Mouse (Mus musculus) midbrain, embryonic 11.5 days (tissue): ENCODE data around the gene Fpgs. TPM values are rescaled to one million over a fixed set of nuclear protein-coding genes. Genes with fewer than 3 reads are reported as not detected.
A peak's percentile ranks its signal among the peaks of the same experiment; 100 is the strongest.

Experiments
- ATAC-seq: fragments of 200-750 bp; cut with Nextera tagmentation; 2 replicates; pipeline ENCODE4 v1.8.0; 2017; ENCODE audit warnings: moderate TSS enrichment, moderate library complexity; ENCODE audit not compliant: low FRiP score
- DNase-seq: peaks from one replicate; pipeline ENCODE4 v3.0.0; 2015; ENCODE audit warnings: low spot score; ENCODE audit errors: missing footprints
- H3K27ac ChIP-seq: fragments of 300-500 bp; sonication (generic); 2 replicates; pipeline ENCODE4 v1.5.1; 2014; ENCODE audit warnings: low read depth, low read length
- H3K27me3 ChIP-seq: fragments of 300-500 bp; sonication (generic); 2 replicates; pipeline ENCODE4 v1.6.1; 2014; ENCODE audit warnings: mild to moderate bottlenecking, low read length, moderate library complexity, mixed read lengths; ENCODE audit not compliant: control insufficient read depth, insufficient read depth
- H3K36me3 ChIP-seq: fragments of 300-500 bp; sonication (generic); 2 replicates; pipeline ENCODE4 v1.6.1; 2014; ENCODE audit warnings: mild to moderate bottlenecking, low read length, moderate library complexity, mixed read lengths; ENCODE audit not compliant: control insufficient read depth, insufficient read depth
- H3K4me1 ChIP-seq: fragments of 300-500 bp; sonication (generic); 2 replicates; pipeline ENCODE4 v1.6.1; 2014; ENCODE audit warnings: low read length; ENCODE audit not compliant: control insufficient read depth, insufficient read depth
- H3K4me2 ChIP-seq: fragments of 300-500 bp; sonication (generic); 2 replicates; pipeline ENCODE4 v1.6.1; 2014; ENCODE audit warnings: mild to moderate bottlenecking, moderate library complexity
- H3K4me3 ChIP-seq: fragments of 300-500 bp; sonication (generic); 2 replicates; pipeline ENCODE4 v1.5.1; 2014; ENCODE audit warnings: low read depth, low read length
- H3K9ac ChIP-seq: fragments of 300-500 bp; sonication (generic); 2 replicates; pipeline ENCODE4 v1.6.1; 2014; ENCODE audit warnings: low read length
- H3K9me3 ChIP-seq: fragments of 300-500 bp; sonication (generic); 2 replicates; pipeline ENCODE4 v1.6.1; 2016; ENCODE audit warnings: low read length; ENCODE audit not compliant: control insufficient read depth
- WGBS: fragments of 180-500 bp; shearing (Covaris S2); extraction: QIAGEN DNeasy Blood & Tissue Kit; methylation state at CpG from one replicate; pipeline ENCODE4 v1.1.7; 2014; 5-methylcytosine and 5-hydroxymethylcytosine counted together
- polyA plus RNA-seq: library from polyadenylated mRNA; unstranded; fragments of >200 nt; fragmentation: Nextera tagmentation; extraction: Ambion mirVana; gene quantifications from 2 replicates; pipeline ENCODE4 v1.2.1, GENCODE M21; 2014

The Fpgs gene
- polyA plus RNA-seq, 1 experiment from 2014 or later, result 13.9 TPM

- Histone ChIP-seq H3K4me1 (peaks cover 16% of the 10 kb centered on the region), H3K27me3 (no peaks in the 10 kb centered on the region), H3K4me2 (no peak overlapping the region), H3K9me3 (no peaks in the 10 kb centered on the region), H3K27ac (no peak overlapping the region), H3K4me3 (no peak overlapping the region), H3K9ac (no peak overlapping the region), H3K36me3 (peaks cover 27% of the 10 kb centered on the region)
- WGBS, result 91% methylated on average over 5 of the region's 5 CpGs
- ATAC-seq (no peak), DNase-seq (no peak)
Measured at GRCm38 (mm10) chr2:32710425-32710824, 6.5 kb upstream of the Fpgs start.

DNA sequence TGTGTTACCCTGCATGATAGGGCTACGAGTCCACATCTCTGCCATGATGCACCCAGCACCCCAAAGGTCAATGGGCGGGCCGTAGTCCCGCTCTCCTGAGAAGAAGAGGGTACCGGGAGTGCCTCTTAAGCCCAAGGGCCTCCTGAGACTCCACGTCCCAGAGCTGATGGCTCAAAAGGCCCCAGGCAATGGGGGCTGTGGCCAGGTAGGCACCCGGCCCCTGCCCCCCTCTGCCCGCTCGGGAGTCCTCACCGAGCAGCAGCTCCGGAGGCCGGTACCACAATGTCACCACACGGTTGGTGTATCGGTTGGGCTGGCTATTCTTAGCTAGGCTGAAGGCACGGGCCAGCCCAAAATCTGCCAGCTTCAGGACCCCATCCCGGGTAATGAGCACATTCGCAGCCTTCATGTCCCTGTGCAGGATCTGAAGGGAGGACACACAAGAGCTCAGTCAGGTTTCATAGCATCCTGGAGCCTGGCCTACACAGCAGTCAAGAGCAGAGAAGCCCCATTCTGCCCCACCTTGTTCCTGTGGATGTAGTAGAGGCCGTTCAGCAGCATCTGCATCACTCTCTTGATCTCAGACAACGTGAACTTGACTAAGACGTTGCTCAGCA lies 5.7 kb upstream of the Fpgs start:
- Histone ChIP-seq H3K4me2 (no peak overlapping the region), H3K27me3 (no peaks in the 10 kb centered on the region), H3K9ac (no peak overlapping the region), H3K9me3 (no peaks in the 10 kb centered on the region), H3K27ac (no peak overlapping the region), H3K4me3 (no peak overlapping the region), H3K36me3 (peaks cover 27% of the 10 kb centered on the region), H3K4me1 (peaks cover 16% of the 10 kb centered on the region)
- WGBS, result 95% methylated on average over 20 of the region's 20 CpGs
- no peak for ATAC-seq
- DNase-seq, result no peak

- H3K4me2 ChIP-seq, result no peak overlapping the region
- WGBS, result 53% methylated on average over 3 of the region's 3 CpGs
Measured at GRCm38 (mm10) chr2:32708643-32709042, 4.7 kb upstream of the Fpgs start.

GRCm38 (mm10) chr2:32706971-32707370 lies 3.0 kb upstream of the Fpgs start:
- WGBS, result 94% methylated on average over 6 of the region's 6 CpGs
- H3K4me3 ChIP-seq, result no peak overlapping the region
- ATAC-seq, result no peak
- peaks cover 29% of the 10 kb centered on the region for H3K36me3 ChIP-seq
- H3K9me3 ChIP-seq, result no peaks in the 10 kb centered on the region
- no peaks in the 10 kb centered on the region for H3K27me3 ChIP-seq
- no peak overlapping the region for H3K9ac ChIP-seq
- no peak overlapping the region for H3K4me2 ChIP-seq
- H3K4me1 ChIP-seq, result peaks cover 8% of the 10 kb centered on the region
- no peak for DNase-seq
- H3K27ac ChIP-seq, result no peak overlapping the region

More at GRCm38 (mm10) chr2:32708643-32709042, 4.7 kb upstream of the Fpgs start:
- no peaks in the 10 kb centered on the region for H3K9me3 ChIP-seq
- peaks cover 29% of the 10 kb centered on the region for H3K36me3 ChIP-seq
- no peak for ATAC-seq
- no peaks in the 10 kb centered on the region for H3K27me3 ChIP-seq
- no peak overlapping the region for H3K9ac ChIP-seq
- peak; percentile 93 for DNase-seq
- H3K4me1 ChIP-seq, result peaks cover 10% of the 10 kb centered on the region
- no peak overlapping the region for H3K27ac ChIP-seq
- no peak overlapping the region for H3K4me3 ChIP-seq

- 95% methylated on average over 7 of the region's 7 CpGs for WGBS
- Histone ChIP-seq H3K4me3 (no peak overlapping the region), H3K36me3 (peaks cover 28% of the 10 kb centered on the region), H3K27me3 (no peaks in the 10 kb centered on the region), H3K9me3 (no peaks in the 10 kb centered on the region), H3K9ac (no peak overlapping the region), H3K27ac (no peak overlapping the region), H3K4me2 (no peak overlapping the region), H3K4me1 (no peaks in the 10 kb centered on the region)
- ATAC-seq, result no peak
- no peak for DNase-seq
Measured at GRCm38 (mm10) chr2:32705018-32705417, 1.1 kb upstream of the Fpgs start.

- Histone ChIP-seq H3K27me3 (no peaks in the 10 kb centered on the region), H3K27ac (no peak overlapping the region), H3K4me1 (no peaks in the 10 kb centered on the region), H3K4me3 (no peak overlapping the region), H3K9ac (no peak overlapping the region), H3K36me3 (peaks cover 16% of the 10 kb centered on the region; the same call in 1 of the 2 replicates), H3K4me2 (no peak overlapping the region), H3K9me3 (no peaks in the 10 kb centered on the region)
- ATAC-seq (no peak), DNase-seq (no peak)
- WGBS, result 94% methylated on average over 8 of the region's 8 CpGs
Measured at GRCm38 (mm10) chr2:32703046-32703445, 899 bp downstream of the Fpgs start.

DNA sequence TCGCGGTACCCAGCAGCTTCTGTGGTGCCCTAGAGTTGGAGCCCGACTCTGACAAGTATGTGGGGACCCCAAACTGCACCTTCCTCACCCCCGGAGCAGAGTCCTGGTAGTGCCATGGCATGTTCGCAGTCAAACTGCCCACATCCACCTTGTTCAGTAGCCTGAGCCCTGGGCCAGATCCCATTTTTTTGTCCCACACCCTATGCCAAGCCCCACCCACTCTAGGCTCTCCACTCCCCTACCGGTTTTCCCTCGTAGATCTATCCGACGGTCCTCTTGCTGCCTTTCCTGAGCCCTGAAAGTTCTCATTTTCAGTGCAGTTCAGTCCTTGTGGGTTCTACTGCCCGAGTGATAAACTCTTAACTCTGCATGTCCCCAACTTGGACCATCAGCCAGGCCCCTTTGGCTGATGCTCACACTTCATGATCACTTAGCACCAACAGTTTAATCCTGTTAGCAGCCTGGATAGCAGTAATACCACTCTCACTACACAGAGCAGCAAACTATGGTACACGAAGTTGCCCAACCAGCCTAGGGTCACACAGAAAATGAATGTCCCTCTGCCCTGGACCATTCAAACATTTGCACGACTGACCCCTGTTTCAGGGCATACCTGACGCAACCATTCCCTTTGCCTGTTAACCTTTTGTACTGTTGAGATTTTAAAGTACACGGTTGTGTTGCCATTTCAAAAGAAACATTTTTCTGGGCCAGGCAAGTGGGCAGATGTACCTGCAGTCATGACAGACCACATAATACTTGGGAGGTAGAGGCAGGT lies 2.8 kb downstream of the Fpgs start:
- H3K4me1 ChIP-seq, result no peaks in the 10 kb centered on the region
- WGBS, result 88% methylated on average over 14 of the region's 14 CpGs
- no peak overlapping the region for H3K9ac ChIP-seq
- no peak for ATAC-seq
- no peaks in the 10 kb centered on the region for H3K9me3 ChIP-seq
- H3K4me2 ChIP-seq, result no peak overlapping the region
- H3K27me3 ChIP-seq, result no peaks in the 10 kb centered on the region
- no peak for DNase-seq
- no peak overlapping the region for H3K27ac ChIP-seq
- H3K36me3 ChIP-seq, result peaks cover 8% of the 10 kb centered on the region; the same call in 1 of the 2 replicates
- H3K4me3 ChIP-seq, result no peak overlapping the region

DNA sequence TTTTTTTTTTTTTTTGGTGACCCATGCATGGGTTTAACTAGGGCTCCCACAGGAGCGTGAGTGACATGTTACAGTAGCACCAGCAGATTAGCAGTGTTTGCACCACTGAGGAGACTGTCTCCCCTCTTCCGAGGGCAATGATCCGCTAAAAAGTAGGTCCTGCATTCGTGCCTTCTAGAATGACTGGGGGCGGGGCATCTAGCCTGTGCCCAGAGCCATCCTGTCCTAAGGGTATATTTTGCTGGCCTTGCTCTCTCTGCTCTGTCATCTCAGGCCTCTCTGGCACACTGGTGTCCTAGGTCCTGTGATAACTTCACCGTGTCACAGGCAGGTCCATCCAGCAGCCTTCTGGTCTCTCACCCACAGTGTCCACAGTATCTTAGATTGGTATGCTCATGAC lies 4.3 kb downstream of the Fpgs start:
- Histone ChIP-seq H3K4me2 (no peak overlapping the region), H3K36me3 (0 out of 2 replicates have a peak, but pooled peaks cover 2% of the 10 kb centered on the region), H3K4me1 (no peaks in the 10 kb centered on the region), H3K9me3 (no peaks in the 10 kb centered on the region), H3K4me3 (no peak overlapping the region), H3K27ac (no peak overlapping the region), H3K27me3 (no peaks in the 10 kb centered on the region), H3K9ac (no peak overlapping the region)
- no peak for ATAC-seq
- DNase-seq, result no peak
- WGBS, result 88% methylated on average over 6 of the region's 6 CpGs

- Histone ChIP-seq H3K4me2 (peak overlapping the region; percentile 93), H3K4me1 (peaks cover 7% of the 10 kb centered on the region), H3K27ac (no peak overlapping the region), H3K36me3 (no peaks in the 10 kb centered on the region), H3K27me3 (no peaks in the 10 kb centered on the region), H3K4me3 (peak overlapping the region; percentile 77), H3K9me3 (no peaks in the 10 kb centered on the region), H3K9ac (no peak overlapping the region; the same call in 1 of the 2 replicates)
- WGBS, result 88% methylated on average over 12 of the region's 12 CpGs
- no peak for DNase-seq
- 0 out of 2 replicates have a peak, but pooled peaks have one; percentile 6 for ATAC-seq
Measured at GRCm38 (mm10) chr2:32694691-32695090, 9.3 kb downstream of the Fpgs start.
